Mouse (Mus musculus) gastrocnemius, postnatal 4 days (tissue): ENCODE measurements around the gene Gm9747. TPM values are rescaled to one million over a fixed set of nuclear protein-coding genes. Genes with fewer than 3 reads are reported as not detected.

Source experiments
- DNase-seq, 2 experiments: peaks; one replicate each; pipeline ENCODE4 v3.0.0; 2021 to 2022; ENCODE audit warnings: low spot score in 2 of 2, mixed read lengths in 2 of 2
- long read RNA-seq, 2 experiments: library from polyadenylated mRNA; stranded (forward); transcript quantifications; one replicate each; pipeline ENCODE4 v2.0.0; 2021
- total RNA-seq, 2 experiments: library from RNA; stranded (reverse); gene quantifications; 2 replicates each; pipeline ENCODE4 v1.2.3; 2021

Gene Gm9747
- total RNA-seq = not detected
- long read RNA-seq, experiment 1, transcript Gm9747-201 (1 exons, 2,822 nt) = major isoform, 10 of 10 reads
- long read RNA-seq, experiment 1, partial matches to known transcripts = 0 of 10 reads
- long read RNA-seq, experiment 1, other reads (novel, unspliced or antisense) = 0 of 10 reads
- long read RNA-seq, experiment 2, transcript Gm9747-201 (1 exons, 2,822 nt) = major isoform, 6 of 6 reads
- long read RNA-seq, experiment 2, partial matches to known transcripts = 0 of 6 reads
- long read RNA-seq, experiment 2, other reads (novel, unspliced or antisense) = 0 of 6 reads

DNA sequence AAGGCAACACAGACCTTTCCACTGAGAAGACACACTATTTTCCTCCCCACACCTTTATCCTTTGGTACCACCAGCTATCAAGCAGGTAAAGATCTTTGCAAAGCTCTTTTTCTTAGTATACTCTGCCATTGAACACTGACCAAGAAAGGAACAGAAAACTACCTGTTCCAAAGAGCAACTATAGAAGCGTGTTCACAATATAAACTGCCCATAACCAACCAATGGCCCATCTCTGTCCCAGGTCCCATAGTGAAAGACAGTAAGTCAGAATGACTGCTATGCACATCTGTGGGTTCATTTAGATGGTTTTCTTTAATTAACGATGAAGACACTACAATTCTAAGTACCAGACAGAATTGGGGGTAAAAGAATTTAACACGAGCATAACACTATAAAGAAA is at the start of gene Gm9747:
Gm9747 (plus strand) TSS at position 301 of the 400 bp plus-strand sequence.
- DNase-seq = no peak

DNA sequence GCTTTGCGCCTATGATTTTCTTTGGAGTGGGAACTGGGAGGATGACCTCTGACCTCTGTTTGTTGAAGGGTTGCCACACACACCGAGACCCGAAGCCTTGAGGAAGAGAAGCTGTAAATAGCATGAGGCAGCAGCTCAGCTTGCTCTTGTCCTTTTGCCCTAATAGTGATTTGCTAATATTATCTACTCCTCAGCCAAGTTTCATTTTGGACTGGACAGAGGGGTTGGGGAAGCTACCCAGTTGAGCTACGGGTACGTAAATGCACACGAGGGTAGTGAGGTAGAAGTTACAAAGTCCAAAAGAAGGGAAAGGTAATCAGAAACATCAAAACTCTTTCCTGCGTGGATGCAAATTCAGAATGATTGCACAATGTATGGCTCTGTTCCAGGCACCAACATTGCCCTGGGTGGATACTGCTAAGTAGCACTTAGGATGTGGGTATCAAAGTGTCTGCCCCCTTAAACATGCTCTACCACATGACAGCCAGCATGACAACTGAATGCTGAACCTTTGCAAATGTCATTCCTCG is 48.9 kb upstream of the Gm9747 start:
- DNase-seq = no peak

DNA sequence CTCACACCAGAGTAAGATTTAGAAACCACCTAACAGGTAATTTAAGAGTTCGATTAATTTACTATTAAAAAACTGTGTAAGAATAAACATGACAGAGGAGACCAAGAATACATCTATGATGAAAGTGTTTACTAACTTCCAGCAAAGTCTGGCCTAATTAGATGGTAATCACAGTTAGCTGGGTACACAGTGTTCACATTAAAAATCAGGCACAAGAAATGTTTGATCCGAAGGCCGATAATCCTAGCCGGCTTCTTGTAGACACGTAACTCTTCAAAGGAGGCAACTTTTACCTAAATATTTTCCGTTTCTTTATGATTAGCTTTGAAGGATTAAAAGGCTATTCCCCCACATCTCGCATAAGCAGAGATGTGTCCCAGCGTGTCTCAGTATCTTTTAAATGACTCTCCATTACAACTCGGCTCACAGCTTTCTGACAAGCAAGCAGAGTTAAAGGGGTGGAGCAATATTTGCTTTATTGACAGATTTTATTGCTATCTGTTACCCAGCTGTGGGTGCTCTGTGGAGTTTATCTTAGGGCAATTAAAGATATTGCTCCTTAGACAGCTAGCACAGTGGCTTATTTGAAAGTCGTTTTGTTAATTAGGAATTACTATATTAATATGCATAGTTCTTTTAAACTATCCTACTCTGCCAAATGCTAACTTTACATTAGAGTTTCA is 44.2 kb upstream of the Gm9747 start:
- no peak for DNase-seq

DNA sequence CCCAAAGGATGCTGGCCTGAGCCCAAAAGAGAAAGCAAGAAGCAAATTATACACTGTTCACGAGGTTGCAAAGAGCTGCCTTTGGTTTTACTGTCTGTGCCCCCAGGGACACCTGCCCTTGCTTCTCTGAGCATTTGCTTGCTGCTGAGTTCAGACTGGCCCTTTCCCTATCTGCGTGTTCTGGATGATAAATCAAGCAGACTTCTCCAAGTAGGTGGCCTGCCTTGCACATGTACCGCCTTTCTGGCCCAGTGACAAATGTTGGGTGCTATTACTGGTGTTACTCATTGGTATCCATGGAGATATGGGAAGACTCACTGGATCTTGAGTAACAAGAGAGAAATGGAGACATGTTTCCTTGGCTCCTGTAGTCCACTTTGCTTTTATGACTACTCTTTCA is 43.4 kb upstream of the Gm9747 start:
- DNase-seq = no peak

DNA sequence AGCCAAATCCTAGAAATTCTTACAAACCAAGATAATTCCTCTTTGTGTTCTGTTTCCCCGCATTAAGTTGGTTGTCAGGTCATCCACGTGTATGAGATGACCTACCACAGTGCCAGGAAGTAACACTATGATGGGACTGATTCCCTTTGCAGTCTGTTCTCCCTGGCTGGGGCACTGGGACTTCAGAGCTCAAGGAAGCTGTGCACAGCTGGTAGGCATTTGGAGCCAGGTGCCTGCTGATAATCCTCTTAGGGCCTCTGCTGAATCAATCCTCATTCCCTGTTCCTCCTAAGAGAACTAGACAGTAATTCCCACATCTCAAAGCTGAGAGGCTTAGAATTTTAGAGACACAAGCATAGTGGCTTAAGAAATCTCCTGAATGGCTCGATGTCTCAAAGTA is 41.3 kb upstream of the Gm9747 start:
- DNase-seq = no peak

DNA sequence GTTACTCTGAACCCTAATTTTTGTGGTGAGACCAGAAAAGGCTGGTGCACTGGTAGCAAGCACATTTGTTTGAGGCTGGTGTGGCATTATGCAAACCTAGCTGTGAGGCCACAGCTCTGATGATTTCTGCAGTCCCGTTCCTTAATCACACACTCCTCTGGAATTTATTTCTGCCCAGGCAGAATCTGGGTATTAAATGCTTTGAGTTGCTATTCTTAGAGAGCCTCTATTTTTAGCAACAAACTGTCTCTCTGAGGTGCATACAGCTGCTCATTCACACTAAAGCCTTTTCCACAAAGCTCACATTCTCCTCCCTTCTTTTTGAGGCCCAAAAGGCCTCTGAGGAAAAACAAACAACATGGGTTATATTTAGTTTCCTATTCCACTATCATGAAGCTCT is 33.0 kb upstream of the Gm9747 start:
- DNase-seq = no peak

DNA sequence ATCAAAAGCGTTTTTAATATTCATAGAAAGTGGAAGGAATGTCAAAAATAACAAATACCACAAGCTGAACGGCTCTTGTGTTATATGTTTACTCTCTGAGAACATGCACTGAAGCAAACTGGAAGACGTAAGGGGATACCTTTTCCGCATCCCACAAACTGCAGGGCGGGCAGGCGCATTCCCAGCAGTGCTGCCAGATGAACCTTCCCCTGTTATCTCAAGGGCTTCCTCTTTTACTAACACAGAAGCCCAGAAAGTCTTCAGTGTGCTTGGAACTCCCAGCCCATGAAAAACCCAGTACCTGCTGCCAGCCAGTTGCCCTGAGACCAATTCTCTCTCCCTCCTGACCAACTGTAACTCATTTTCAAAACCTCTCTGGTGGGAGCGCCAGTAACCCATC is 32.3 kb upstream of the Gm9747 start:
- no peak for DNase-seq

DNA sequence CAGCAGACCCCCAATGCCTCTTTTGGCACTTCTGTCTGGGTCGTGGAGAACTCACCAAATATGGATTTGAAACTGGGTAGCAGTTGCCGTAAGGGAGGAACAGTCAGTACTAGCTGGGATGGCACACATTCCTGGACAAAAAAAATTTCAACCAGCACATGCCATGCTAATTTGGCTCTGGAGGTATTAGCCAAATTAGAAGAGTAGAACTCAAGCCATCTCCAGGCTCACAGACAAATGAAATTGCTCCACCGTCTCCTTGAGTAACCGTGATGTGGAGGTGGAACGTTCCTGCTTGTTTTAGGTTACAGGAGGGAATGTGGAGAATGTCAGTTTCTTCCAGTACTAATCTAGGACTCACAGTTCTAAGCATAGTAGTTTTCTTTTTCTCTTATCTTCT is 25.4 kb upstream of the Gm9747 start:
- DNase-seq = no peak

DNA sequence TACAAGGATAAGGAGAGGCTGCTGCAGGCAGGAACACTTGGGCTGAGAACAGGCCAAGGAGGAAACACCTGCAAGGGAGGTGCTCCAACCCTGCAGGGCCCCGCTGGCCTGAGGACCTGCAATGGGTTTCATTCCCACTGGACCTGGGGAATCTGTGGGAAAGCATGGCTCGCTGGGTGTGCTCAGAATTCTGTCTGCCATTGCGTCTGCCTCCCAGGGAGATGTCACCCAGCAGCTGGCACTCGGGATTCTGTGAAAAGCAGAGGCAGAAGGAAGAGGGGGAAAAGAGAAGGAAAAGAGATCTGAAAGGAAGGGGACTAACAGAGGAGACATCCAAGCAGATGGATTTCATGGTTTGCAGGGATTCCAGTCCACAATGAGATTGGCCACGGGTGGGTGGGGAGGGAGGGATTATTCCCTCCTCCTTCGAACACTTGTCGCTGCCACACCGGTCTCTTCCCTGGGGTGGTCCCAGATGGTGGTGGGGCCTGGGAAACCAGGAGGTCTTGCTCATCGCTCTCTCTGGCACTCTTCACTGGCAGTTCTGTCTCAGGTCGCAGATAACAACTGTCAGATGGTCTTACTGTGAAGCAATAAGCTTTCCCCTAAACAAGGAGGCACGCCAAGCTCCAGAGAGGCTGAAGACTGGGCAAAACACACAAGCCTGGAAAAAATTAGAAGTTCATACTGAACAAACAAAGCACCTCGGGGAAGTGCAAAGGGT is 12.1 kb upstream of the Gm9747 start:
- DNase-seq = no peak

DNA sequence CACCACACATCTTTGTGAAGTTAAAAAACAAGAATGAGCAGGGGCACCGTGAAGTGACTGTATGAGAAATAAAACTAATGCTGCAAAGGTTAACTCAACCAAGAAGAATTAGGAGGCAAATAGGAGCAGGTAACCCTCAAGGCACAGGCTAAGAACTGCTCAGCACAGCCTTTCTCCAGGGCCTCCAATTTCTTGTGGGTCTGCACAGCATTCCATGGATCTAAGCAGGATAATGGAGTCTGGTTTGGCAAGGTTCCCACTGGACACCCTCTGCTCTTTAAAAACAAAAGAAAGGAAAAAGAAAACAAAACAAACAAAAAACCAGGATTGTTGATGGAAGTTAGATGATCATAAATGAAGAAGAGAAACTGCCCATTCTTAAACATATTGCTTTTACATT is 11.4 kb upstream of the Gm9747 start:
- no peak for DNase-seq

DNA sequence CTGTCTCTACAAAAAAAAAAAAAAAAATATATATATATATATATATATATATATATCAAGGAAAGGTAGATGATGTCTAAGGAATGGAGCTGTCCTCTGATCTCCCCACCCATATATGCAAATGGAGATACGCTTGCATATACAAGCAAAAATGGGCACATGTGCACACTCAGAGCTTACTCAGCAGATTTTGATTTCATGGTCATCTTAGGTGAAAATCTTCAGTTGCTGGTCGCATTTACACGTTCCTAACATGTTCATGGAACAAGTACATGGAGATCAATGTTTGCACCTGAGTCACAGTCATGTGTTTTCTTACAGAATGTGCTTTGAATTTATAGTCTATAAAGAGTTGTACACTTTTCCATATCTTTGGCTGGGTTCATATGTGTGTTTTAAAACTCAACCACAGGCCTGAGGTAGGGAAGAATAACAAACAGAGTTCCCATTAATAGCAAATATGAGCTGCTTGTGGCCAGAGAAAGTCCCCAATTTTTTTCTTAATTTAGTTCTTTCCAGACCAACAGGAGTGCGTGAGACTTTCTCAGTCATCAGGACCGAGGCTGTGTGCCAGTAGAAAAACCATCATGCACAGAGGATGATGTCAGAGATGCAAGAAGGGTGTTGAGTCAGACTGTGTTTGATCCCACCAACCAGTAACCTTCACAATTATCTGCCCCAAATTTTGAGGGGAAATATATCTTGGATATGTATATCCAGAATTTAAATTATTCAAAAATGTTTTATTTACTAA is 9.7 kb upstream of the Gm9747 start:
- no peak for DNase-seq

DNA sequence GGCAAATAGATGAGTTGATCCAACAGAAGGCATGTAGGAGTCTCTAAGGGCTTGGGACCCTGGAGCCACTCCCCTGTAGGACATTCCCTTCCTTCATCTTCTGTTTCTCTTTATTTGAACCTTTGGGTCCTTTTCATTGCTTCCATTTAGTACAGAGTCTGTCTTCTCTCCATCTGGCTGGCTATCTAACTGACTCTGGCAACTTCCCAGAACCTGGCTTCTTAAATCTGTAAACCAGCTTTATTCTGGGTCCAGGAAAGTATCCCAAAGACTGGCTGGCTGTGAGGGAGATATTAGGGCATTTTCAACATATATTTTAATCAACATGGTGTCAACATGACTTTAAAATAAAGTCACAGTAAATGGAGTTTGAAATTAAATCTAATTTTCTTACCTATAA is 4.1 kb upstream of the Gm9747 start:
- no peak for DNase-seq

DNA sequence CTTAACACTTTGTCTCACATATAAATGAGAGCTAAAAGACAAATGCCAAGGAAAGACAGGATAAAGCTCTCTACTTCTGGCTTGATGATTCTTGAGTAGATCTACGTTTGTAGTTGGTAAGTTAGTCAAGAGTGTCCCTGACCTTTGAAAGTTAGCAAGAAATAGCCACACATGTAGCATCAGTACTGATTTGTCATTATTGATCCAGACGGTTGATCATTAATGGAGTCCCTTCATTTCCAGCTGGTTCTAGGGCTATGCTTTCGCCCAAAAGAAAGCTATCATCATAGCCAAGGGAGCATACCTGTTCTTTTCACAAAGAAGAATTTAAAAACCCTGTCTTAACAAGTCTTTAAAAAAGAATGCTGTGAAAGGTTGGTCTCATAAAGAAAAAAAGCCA is 1.7 kb downstream of the Gm9747 start:
- DNase-seq = no peak

DNA sequence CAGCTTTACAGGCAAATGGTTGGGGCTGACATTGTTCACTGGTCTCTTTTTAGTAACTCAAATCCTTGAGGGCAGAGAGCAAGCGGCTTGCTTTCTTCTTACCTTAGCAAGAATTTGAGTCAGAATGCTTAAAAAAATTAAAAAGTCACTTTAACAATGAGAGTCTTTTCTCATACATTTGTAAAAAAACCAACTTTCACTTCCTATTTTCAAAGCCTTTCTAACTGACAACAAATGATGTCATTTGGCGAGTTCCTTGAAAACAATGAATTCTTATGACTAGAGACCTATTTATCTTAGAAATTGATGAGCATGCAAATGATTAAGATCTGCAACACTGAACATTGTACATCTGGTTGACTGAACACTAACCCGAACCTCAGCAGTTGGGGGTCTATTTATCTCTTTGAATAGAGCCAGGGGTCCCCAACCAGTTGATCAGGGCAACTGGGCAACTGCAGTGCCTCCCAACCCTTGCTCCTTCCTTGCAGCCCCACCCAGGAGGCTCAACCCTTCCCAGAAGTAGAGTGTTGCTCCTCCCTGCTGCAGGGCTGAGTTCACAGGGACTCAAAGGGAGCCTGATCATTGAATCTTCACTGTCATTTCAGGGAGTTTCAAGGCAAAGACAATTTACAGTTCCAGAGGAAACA is 2.7 kb downstream of the Gm9747 start:
- no peak for DNase-seq

DNA sequence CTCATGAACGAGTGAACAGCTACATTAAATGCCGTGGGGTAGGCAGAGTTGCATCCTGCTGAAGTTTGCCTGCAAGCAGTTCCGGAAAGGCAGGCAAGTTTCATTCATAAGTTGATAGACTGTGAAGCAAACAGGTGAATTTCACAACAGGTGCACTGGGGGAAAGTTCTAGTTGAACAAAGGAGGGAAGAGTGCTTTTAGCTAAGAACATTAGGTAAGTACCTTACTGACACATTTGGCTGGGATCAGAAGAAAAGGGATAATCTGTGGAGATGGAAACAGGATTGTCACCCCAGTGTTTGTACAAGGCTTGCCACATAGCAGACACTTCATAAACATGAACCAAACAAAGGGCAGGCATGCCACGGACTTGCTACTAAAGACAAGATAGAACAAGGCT is 5.3 kb downstream of the Gm9747 start:
- no peak for DNase-seq

DNA sequence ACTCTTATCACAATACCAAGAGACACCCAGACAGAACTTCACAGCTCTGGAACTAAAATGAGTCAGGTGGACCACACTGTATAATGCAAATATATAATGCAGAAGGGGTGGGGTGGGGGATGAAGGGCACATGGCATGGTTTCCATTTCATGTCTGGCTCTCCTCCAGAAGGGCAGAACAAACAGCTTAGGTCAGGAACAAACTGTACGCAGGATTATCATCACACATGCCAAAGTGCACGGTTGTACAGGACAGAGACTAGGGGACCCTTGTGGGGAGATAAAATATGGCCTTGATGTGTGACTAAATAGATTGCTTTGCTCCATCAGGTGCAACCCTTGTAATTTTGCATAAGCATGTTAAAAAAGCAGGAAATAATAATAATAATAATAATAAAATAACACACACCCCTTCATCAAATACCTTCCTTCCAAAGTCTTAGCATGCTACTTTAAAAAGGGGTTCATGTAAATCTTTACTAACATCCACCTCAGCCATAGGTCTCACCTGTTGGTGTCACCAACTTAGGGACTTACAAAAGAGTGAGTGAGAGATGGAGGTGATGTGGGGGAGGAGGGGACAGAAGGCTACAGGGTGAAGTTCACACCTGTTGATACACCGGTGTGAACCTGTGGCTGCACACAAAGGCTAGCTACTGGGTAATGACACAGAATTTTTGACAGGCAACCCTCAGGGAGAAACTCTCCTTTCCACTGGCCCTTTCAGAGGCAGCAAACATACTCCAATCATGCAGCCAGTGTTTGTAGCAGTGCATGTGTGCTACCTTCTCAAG is 6.7 kb downstream of the Gm9747 start:
- DNase-seq = no peak

DNA sequence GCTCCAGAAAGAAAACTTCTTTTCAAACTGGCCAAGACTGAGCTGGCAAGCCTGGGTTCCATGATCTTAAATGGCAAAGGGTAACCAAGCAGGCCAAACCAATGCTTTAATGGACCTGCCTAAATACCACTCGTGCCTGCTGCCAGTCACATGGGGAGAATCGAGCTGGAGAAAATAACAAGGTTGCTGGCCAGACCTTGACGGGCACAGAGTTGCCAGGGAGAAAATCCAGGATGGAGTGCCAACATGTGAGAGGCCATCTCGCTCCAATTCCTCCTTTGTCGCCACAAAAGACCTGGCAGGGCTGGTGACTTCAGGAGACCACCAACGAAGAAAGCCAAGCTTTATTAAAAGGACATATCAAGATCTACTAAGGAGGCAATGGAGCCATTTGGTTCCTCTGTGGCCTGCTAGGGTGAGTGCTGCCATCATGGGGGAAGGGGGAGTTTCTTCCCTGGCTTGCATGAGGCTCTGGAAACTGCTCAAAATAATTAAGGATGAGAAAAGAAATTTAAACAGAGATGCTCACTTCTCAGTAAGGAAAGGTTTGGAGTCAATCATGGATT is 10.4 kb downstream of the Gm9747 start:
- DNase-seq = no peak

DNA sequence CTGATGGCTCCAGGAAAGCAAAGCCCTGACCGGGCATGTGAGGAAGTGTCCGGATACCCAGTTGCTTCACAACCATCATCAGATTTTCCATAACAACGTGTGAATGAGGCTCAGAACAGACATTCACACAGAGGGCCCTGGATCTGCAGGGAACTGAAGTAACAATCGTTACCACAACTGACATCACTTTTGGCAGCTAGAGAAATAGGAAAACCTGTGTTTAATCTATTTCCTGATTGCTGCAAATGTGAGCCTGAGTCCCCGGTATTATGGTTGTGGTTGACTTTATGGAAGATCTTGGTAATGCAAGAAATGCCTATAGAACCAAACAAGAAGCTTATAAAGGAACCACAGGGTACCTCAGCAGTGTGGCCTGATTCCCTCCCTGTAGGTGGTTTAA is 12.1 kb downstream of the Gm9747 start:
- DNase-seq = no peak

DNA sequence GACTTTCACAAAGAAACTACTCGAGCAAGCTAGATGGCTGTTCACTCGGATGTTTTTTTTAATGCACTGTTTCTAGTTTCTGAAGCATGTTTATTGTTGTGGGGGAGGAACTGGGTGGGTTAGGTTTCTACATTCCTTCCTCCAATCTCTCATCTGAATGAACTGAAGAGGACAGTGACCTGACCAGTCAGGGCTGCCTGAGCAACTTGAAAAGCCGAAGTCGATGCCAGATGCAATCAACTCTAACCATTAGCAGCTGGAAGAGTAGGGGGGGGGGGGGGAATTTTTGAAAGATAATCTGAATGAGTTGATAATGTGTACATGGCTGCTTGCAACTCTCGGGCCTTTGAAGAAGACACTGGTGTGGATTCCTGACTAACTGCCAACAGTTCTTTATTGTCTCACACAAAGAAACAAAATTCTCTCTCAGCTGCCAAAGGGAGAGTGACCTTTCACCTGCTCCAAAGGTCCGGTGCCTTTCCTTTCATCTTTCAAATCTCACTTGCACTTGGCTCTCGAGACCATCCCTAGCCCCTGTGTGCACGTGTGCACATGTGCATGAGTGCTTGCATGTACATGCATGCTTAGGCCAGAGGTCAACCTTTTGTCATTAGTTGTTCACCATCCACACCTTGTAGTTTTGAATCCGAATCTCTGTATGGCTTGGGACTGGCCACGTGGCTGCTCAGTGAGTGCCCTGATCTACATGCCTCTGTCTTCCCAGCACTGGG is 14.5 kb downstream of the Gm9747 start:
- DNase-seq = no peak
